Mouse (Mus musculus): ENCODE data around the gene Deup1.

DNA sequence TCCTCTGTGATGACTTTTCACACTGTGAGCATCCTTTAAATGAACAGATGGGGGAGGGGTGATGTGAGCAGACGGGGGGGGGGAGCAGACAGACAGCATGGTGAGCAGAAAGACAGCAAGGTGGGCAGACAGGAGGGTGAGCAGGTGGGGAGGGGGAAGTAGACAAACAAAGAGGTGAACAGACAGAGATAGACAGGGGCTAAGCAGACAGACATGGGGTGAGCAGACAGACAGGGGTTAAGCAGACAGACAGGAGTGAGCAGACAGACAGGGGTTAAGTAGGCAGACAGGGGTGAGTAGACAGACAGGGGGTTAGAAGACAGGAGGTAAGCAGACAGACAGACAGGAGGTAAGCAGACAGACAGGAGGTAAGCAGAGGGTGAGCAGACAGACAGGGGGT lies 8.0 kb downstream of the Deup1 start:
- TF ChIP-seq CTCF (IDR thresholded peaks at IDR 0.05; ENCODE audit: borderline replicate concordance, control insufficient read depth, extremely low read depth, insufficient read depth, low read length, poor library complexity) = no peak
- no peak for TF ChIP-seq POLR2A (IDR thresholded peaks at IDR 0.05; ENCODE audit: control insufficient read depth, extremely low read depth, insufficient read depth, low read length, poor library complexity)

All from thymus, adult 2 months (tissue).